Mouse (Mus musculus) thymus, adult 2 months (tissue): Measurements from ENCODE around the gene Slc47a2.

Experiments
- CTCF ChIP-seq: fragments of 200-500 bp; IDR thresholded peaks from 2 replicates; pipeline ENCODE4 v1.5.1; 2012; ENCODE audit warnings: mild to moderate bottlenecking, control low read depth, low read length, moderate library complexity, borderline replicate concordance; ENCODE audit not compliant: control insufficient read depth, poor library complexity, insufficient read depth; ENCODE audit errors: extremely low read depth
- POLR2A ChIP-seq: fragments of 200-500 bp; IDR thresholded peaks from 2 replicates; pipeline ENCODE4 v1.6.1; 2012; ENCODE audit warnings: mild to moderate bottlenecking, low read length, control low read depth, moderate library complexity; ENCODE audit not compliant: control insufficient read depth, poor library complexity, insufficient read depth; ENCODE audit errors: extremely low read depth

GRCm38 (mm10) chr11:61366517-61367273, 24.0 kb upstream of the Slc47a2 start:
- TF ChIP-seq CTCF: no peak
- TF ChIP-seq POLR2A: no peak
